Mouse (Mus musculus) embryonic facial prominence, embryonic 15.5 days (tissue): Measurements from ENCODE around the gene Aph1b. TPM values are rescaled to one million over a fixed set of nuclear protein-coding genes. Genes with fewer than 3 reads are reported as not detected.

Experiments
- ATAC-seq: fragments of 200-750 bp; cut with Nextera tagmentation; 2 replicates; pipeline ENCODE4 v1.8.0; 2017; ENCODE audit warnings: low read depth, moderate TSS enrichment; ENCODE audit not compliant: insufficient number of reproducible peaks, low FRiP score, low TSS enrichment
- H3K27ac ChIP-seq: fragments of 300-500 bp; sonication (generic); replicated peaks from 2 replicates; pipeline ENCODE4 v1.5.1; 2015; ENCODE audit warnings: mild to moderate bottlenecking, inconsistent platforms
- H3K27me3 ChIP-seq: fragments of 300-500 bp; sonication (generic); 2 replicates; pipeline ENCODE4 v1.6.1; 2015; ENCODE audit warnings: inconsistent platforms
- H3K36me3 ChIP-seq: fragments of 300-500 bp; sonication (generic); 2 replicates; pipeline ENCODE4 v1.6.1; 2015; ENCODE audit warnings: mild to moderate bottlenecking, inconsistent platforms
- H3K4me1 ChIP-seq: fragments of 300-500 bp; sonication (generic); 2 replicates; pipeline ENCODE4 v1.6.1; 2015; ENCODE audit warnings: inconsistent platforms
- H3K4me2 ChIP-seq: fragments of 300-500 bp; sonication (generic); replicated peaks from 2 replicates; pipeline ENCODE4 v1.6.1; 2015; ENCODE audit warnings: mild to moderate bottlenecking, inconsistent platforms
- H3K4me3 ChIP-seq: fragments of 300-500 bp; sonication (generic); replicated peaks from 2 replicates; pipeline ENCODE4 v1.5.1; 2015; ENCODE audit warnings: mild to moderate bottlenecking, inconsistent platforms
- H3K9ac ChIP-seq: fragments of 300-500 bp; sonication (generic); 2 replicates; pipeline ENCODE4 v1.6.1; 2015; ENCODE audit warnings: inconsistent platforms
- H3K9me3 ChIP-seq: fragments of 300-500 bp; sonication (generic); replicated peaks from 2 replicates; pipeline ENCODE4 v1.6.1; 2016; ENCODE audit warnings: inconsistent platforms
- WGBS: fragments of 180-500 bp; shearing (Covaris S2); methylation state at CpG from one replicate; pipeline ENCODE4 v1.1.7; 2015; 5-methylcytosine and 5-hydroxymethylcytosine counted together
- polyA plus RNA-seq: library from polyadenylated mRNA; unstranded; fragments of >200 nt; fragmentation: Nextera tagmentation; extraction: Ambion mirVana; gene quantifications from 2 replicates; pipeline ENCODE4 v1.2.1, GENCODE M21; 2015

Aph1b gene
- polyA plus RNA-seq, 1 experiment from 2014 or later: 10.7 TPM

DNA sequence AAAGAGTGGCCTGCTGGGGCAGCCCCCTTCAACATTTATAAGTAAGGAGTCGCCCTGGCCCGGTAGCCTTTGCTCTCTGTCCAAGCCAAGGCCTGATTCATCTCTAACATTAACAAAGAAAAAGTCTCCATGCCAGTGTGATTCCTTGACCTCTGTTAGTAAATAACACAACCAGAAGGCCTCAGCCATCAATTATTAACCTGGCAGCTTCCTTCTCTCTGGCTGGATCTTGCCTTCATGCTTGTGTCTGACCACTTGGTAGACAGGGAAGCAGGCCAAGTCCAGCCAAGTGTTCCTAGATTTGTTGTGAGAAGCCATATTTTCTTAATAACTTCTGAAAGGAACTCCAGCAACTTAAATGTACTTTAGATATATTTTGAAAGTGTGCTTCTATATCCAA, 58.7 kb downstream of the Aph1b start:
- H3K36me3 ChIP-seq: no peaks in the 10 kb centered on the region
- 93% methylated on average over 2 of the region's 2 CpGs for WGBS
- peaks cover 14% of the 10 kb centered on the region for H3K4me1 ChIP-seq
- H3K4me2 ChIP-seq: no peak overlapping the region
- no peak overlapping the region for H3K27ac ChIP-seq
- H3K27me3 ChIP-seq: no peaks in the 10 kb centered on the region
- ATAC-seq: no peak
- H3K9me3 ChIP-seq: no peaks in the 10 kb centered on the region
- H3K4me3 ChIP-seq: no peak overlapping the region
- no peak overlapping the region for H3K9ac ChIP-seq

DNA sequence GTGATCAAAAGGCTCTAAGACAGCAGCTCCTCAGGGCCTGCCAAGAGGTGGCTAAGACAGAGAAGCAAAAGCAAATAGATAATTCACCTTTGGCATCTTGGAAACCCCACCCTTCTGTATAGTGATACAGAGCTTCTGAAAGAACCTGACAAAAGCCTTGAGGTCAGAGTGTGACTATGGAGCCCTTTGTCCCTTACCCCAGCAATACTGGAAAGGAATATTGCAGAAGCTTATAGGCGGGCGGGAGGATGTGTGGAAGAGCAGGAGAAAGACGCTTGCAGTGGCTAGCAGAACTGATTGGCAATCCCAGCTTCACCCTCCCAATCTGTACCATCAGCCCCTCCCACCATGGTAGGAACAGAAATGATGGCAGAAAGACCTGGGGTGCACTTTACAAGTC, 59.3 kb downstream of the Aph1b start:
- Histone ChIP-seq H3K9me3 (no peaks in the 10 kb centered on the region), H3K4me1 (peaks cover 14% of the 10 kb centered on the region), H3K27ac (no peak overlapping the region), H3K4me2 (no peak overlapping the region), H3K36me3 (no peaks in the 10 kb centered on the region), H3K27me3 (no peaks in the 10 kb centered on the region), H3K4me3 (no peak overlapping the region), H3K9ac (no peak overlapping the region)
- no peak for ATAC-seq
- WGBS: 83% methylated on average over 3 of the region's 3 CpGs

DNA sequence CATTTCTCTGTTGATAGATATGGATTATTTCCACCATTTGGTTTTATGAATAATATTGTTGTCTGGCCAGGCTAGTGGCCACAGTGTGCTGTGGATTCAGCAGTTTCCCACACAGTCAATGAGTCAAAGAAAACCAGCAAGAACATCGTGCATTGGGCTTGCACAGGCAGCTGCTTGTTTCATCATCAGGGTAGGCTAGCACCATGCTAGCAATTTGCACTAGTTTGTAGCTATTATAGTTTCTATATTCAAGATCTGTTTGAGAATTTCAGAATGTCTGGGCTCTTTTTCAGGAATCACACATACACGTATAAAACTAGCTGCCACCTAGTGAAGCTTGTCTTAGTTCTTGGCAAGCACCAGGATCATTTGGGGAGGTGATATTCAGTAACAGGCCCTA, 60.2 kb downstream of the Aph1b start:
- H3K4me3 ChIP-seq: no peak overlapping the region
- 78% methylated on average over 2 of the region's 2 CpGs for WGBS
- H3K9ac ChIP-seq: no peak overlapping the region
- H3K4me2 ChIP-seq: no peak overlapping the region
- no peak overlapping the region for H3K27ac ChIP-seq
- H3K27me3 ChIP-seq: no peaks in the 10 kb centered on the region
- ATAC-seq: no peak
- no peaks in the 10 kb centered on the region for H3K9me3 ChIP-seq
- no peaks in the 10 kb centered on the region for H3K36me3 ChIP-seq
- H3K4me1 ChIP-seq: peaks cover 14% of the 10 kb centered on the region

DNA sequence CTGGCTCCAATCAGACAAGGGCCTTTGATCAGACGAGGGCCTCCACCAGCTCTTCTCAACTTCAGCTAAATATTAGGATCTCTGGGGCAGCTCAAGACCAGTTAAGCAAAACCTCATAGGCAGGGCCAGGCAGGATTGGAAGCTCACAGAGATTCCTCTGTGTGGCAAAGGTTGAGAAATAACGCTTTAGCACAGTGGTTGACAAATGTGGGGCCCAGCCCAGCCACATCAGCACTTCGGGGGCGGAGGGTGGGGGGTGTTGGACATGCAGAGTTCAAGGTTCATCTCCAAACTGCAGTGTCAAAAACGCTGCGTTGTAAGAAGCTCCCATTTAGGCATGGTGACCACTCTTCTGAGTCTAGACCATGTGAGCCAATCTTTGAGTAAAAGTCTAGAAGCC, 60.7 kb downstream of the Aph1b start:
- Histone ChIP-seq H3K9me3 (no peaks in the 10 kb centered on the region), H3K36me3 (no peaks in the 10 kb centered on the region), H3K9ac (no peak overlapping the region), H3K4me1 (peaks cover 14% of the 10 kb centered on the region), H3K4me2 (no peak overlapping the region), H3K27me3 (no peaks in the 10 kb centered on the region), H3K4me3 (no peak overlapping the region), H3K27ac (no peak overlapping the region)
- no peak for ATAC-seq
- 80% methylated on average over 6 of the region's 6 CpGs for WGBS

DNA sequence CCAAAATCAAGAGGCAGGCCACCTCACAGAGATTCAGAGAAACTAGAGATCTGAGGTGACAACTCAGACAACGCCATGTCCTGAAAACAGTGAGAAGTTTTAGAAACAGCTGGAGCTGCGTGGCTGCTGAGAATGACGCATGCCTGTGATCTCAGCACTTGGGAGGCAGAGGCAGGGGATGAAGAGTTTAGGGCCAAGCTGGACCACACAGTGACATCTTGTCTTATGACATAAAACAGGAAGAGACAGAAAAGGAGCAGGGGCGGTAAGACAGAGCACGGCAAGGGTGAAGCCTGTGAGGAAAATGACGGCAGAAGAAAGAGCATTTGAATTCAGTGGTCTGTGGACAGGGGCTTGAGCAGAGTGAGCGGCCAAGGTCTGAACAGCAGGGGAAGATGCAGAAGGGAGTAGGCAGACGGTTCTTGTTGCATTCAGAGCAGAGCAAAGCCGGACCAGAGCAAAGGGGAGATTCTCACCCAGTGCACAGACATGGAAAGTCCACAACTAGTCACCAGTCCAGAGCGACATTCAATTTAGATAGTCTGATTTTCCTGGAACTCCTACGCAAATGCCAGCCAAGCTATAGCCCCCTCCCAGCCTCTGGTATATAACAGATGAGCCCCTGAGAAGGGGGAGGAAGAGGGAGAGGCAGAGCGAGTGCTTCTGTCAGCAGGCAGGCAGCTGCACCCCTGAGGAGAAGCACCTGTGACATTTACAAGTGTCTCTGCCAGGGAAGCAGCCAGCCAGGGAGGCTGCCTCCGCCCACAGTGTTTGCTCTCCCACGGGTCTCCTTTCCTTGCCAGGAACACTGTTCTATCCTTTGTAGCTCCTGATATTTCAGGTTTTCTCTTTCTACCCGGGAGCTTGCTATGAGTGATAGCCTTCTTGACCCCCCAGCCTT, 62.2 kb downstream of the Aph1b start:
- H3K4me3 ChIP-seq: no peak overlapping the region
- ATAC-seq: 0 out of 2 replicates have a peak, but pooled peaks have one; percentile 52
- H3K4me1 ChIP-seq: peaks cover 14% of the 10 kb centered on the region
- H3K27ac ChIP-seq: peak overlapping the region; percentile 59
- 38% methylated on average over 15 of the region's 15 CpGs for WGBS
- H3K9me3 ChIP-seq: no peaks in the 10 kb centered on the region
- no peaks in the 10 kb centered on the region for H3K27me3 ChIP-seq
- H3K9ac ChIP-seq: no peak overlapping the region
- H3K4me2 ChIP-seq: no peak overlapping the region; the same call in 1 of the 2 replicates
- no peaks in the 10 kb centered on the region for H3K36me3 ChIP-seq

DNA sequence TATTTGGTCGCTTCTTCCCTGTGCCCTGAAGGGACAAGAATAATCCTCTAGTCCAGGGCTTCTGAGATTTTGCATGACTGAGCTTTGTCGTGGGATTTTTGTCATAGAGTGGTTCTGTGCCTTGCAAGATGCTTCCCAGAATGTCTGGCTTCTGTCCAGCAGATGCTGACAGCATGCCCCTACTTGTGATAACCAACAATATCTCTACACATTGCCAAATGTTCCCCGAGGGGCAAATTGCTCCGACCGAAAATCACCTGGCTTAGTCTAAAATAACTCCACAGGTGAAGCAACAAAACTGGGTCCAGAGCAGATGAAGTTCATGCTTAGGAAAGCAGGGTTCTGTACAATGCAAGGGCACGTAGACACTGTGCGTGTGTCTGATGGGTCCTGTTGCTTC, 64.0 kb downstream of the Aph1b start:
- 0 out of 2 replicates have a peak, but pooled peaks have one; percentile 20 for ATAC-seq
- Histone ChIP-seq H3K9ac (no peak overlapping the region), H3K27me3 (no peaks in the 10 kb centered on the region), H3K4me2 (no peak overlapping the region), H3K9me3 (no peaks in the 10 kb centered on the region), H3K4me1 (peaks cover 28% of the 10 kb centered on the region), H3K27ac (peak overlapping the region; percentile 72), H3K36me3 (no peaks in the 10 kb centered on the region), H3K4me3 (no peak overlapping the region)
- WGBS: 53% methylated on average over 7 of the region's 7 CpGs

DNA sequence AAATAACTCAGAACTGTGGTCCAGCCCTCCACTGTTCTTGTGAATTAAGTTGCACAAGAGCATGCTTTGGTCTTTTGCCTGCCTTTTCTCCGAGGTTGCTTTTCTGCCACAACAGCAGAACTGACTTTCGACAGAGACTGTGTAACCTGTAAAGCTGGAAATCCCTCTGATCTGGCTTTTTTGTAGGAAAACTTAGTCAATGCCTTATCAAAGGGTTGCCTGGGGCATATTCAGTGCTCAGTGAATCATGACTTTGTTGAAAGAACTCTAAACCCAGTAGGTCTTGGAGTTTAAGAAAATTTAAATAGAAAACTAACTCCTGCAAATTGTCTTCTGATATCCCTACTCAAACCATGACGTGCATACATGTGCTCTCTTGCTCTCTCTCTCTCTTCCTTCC, 64.7 kb downstream of the Aph1b start:
- peak overlapping the region; percentile 72 for H3K27ac ChIP-seq
- no peaks in the 10 kb centered on the region for H3K9me3 ChIP-seq
- no peak for ATAC-seq
- no peak overlapping the region for H3K4me3 ChIP-seq
- 38% methylated on average over 3 of the region's 3 CpGs for WGBS
- H3K9ac ChIP-seq: no peak overlapping the region
- no peaks in the 10 kb centered on the region for H3K36me3 ChIP-seq
- H3K4me1 ChIP-seq: peaks cover 33% of the 10 kb centered on the region
- H3K4me2 ChIP-seq: no peak overlapping the region
- no peaks in the 10 kb centered on the region for H3K27me3 ChIP-seq

DNA sequence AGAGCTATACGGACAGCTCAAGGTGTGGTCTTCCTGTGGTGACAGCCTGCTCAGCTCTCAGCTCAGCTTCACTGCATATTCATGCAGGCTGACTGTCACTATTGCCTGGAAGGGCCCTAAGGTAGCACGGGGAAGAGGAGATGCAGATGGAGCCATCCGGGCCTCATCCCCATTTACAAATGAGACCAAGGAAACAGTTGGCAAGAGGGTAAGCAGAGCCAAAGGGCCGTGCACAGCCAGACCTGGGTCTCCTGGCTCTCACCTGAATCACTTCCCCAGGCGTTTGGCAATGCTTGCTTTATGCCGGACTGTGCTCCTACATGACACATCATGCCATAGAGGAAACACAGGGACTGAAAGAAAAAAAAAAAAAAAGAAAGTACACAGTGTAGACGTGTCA, 68.0 kb downstream of the Aph1b start:
- Histone ChIP-seq H3K27ac (no peak overlapping the region), H3K27me3 (no peaks in the 10 kb centered on the region), H3K4me1 (peaks cover 46% of the 10 kb centered on the region), H3K9me3 (no peaks in the 10 kb centered on the region), H3K4me3 (no peak overlapping the region), H3K9ac (no peak overlapping the region), H3K36me3 (no peaks in the 10 kb centered on the region), H3K4me2 (no peak overlapping the region)
- WGBS: 61% methylated on average over 7 of the region's 7 CpGs
- ATAC-seq: no peak

DNA sequence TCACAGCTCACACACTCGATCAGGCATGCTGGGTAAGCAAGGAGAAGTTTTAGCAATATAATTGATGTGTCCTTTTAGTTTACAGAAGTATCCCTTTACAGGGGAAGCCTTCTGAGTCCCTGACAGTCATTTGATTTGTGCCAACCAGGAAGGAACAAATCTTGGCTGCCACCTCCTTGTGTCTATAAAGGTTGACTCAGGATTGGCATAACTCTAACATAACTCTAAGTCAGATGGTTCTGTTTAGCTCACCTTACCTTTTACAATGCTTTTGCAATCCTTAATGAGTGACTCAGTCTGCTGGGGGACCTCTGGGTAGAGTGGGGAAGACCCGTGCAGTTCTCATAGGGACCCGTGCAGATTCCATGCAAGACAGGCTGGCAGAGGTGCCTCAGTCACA, 69.7 kb downstream of the Aph1b start:
- no peaks in the 10 kb centered on the region for H3K36me3 ChIP-seq
- H3K27me3 ChIP-seq: no peaks in the 10 kb centered on the region
- no peak overlapping the region for H3K9ac ChIP-seq
- no peak for ATAC-seq
- peaks cover 48% of the 10 kb centered on the region for H3K4me1 ChIP-seq
- H3K4me3 ChIP-seq: no peak overlapping the region
- H3K27ac ChIP-seq: peak overlapping the region; percentile 44; the same call in 1 of the 2 replicates
- no peaks in the 10 kb centered on the region for H3K9me3 ChIP-seq
- WGBS: 53% methylated on average over 3 of the region's 3 CpGs
- H3K4me2 ChIP-seq: no peak overlapping the region

Other genes with a start within 250 kb of the Aph1b start
- gene Usp3, start 202.3 kb downstream of the Aph1b start, polyA plus RNA-seq: 54.0 and 58.9 TPM in 2 replicates
- 26.0 and 26.3 TPM in 2 replicates for gene Car12, start 81.8 kb downstream of the Aph1b start, polyA plus RNA-seq
- 1.2 TPM in 2 replicates for gene Gm10647, start 1.5 kb upstream of the Aph1b start, polyA plus RNA-seq
- gene Aph1c, start 39.2 kb upstream of the Aph1b start, polyA plus RNA-seq: 5.2 and 5.3 TPM in 2 replicates
- gene Rab8b, start 124.2 kb upstream of the Aph1b start, polyA plus RNA-seq: 23.8 and 24.9 TPM in 2 replicates
- 616 and 650 TPM in 2 replicates for gene Rps27l, start 150.6 kb upstream of the Aph1b start, polyA plus RNA-seq
- gene Lactb, start 180.0 kb upstream of the Aph1b start, polyA plus RNA-seq: 8.5 and 9.1 TPM in 2 replicates